Mouse (Mus musculus): Measurements from ENCODE around the gene Utrn. TPM values are rescaled to one million over a fixed set of nuclear protein-coding genes. Genes with fewer than 3 reads are reported as not detected.

The Utrn gene
- polyA plus RNA-seq, 1 experiment = 5.7 TPM

DNA sequence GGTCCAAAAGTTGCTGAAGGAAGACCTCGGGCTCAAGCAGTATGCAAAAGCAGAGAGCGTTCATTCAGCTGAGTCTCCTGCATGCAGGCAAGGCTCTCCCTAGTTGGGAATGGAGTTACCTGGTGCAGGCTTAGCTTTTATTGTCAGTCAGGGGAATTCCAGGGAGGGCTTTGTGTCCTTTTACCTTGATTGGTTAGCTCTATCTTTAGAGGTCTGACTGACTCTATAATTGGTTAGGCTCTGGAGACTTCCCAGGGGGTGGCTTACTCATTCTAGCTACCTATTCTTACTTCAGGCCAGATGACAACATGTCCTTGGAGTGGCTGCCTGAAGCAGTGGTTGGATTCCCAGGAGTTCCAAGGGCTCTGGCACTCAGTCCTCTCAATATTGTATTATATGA lies 40.7 kb upstream of the Utrn start:
- H3K4me3 ChIP-seq (ENCODE audit: control insufficient read depth, low read depth, low read length) = no peak overlapping the region
- TF ChIP-seq CTCF (IDR thresholded peaks at IDR 0.05; ENCODE audit: control insufficient read depth, insufficient read depth, insufficient replicate concordance, low read depth, low read length) (no peak), POLR2A (IDR thresholded peaks at IDR 0.05; ENCODE audit: control insufficient read depth, low read depth, low read length) (no peak)
- peaks cover 5% of the 10 kb centered on the region for H3K4me1 ChIP-seq (ENCODE audit: control insufficient read depth, insufficient read depth, low read length)
- no peak overlapping the region for H3K27ac ChIP-seq (ENCODE audit: control insufficient read depth, insufficient read depth, low read depth, low read length)
- no peaks in the 10 kb centered on the region for H3K27me3 ChIP-seq (ENCODE audit: control insufficient read depth, insufficient read depth, low read length)
- no peaks in the 10 kb centered on the region for H3K36me3 ChIP-seq (ENCODE audit: control insufficient read depth, insufficient read depth, low read length)

DNA sequence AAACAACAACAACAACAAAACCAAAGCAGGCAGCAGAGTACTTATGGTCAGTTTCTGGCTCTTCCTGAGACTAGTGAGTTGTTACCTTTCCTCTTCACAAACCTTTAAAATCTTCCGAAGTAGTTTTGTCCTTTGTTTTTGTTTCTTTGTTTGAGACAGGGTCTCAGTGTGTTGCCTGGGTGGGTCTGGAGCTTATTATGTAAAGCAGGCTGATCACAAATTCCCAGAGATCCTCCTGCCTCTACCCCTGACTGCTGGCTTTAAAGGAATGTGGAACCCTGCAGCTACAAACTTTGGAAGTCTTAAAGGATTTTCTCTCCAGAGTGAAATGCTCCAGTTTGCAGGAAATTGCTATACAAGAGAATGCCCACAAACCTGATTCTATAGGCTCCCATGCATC lies 40.0 kb upstream of the Utrn start:
- TF ChIP-seq CTCF (IDR thresholded peaks at IDR 0.05; ENCODE audit: control insufficient read depth, insufficient read depth, insufficient replicate concordance, low read depth, low read length) = no peak
- no peak for TF ChIP-seq POLR2A (IDR thresholded peaks at IDR 0.05; ENCODE audit: control insufficient read depth, low read depth, low read length)
- Histone ChIP-seq H3K36me3 (ENCODE audit: control insufficient read depth, insufficient read depth, low read length) (no peaks in the 10 kb centered on the region), H3K27me3 (ENCODE audit: control insufficient read depth, insufficient read depth, low read length) (no peaks in the 10 kb centered on the region), H3K4me1 (ENCODE audit: control insufficient read depth, insufficient read depth, low read length) (peaks cover 5% of the 10 kb centered on the region), H3K27ac (ENCODE audit: control insufficient read depth, insufficient read depth, low read depth, low read length) (no peak overlapping the region), H3K4me3 (ENCODE audit: control insufficient read depth, low read depth, low read length) (no peak overlapping the region)

DNA sequence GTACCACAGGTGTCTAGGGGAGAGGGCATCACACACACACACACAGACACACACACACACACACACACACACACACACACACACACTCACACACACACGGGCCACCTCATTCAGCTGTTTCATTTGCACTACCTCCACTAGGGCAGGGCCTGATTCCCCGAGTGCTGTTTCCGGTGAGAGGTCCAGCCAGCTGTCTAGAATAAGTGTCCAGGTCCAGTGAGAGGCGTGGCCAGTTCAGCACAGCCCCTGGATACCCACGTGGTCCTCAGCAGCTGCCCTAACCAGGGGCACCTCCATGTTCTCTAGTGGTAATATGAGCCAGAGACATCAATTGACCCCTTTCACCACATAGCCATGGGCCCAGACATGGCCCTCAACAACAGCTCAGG lies 35.0 kb upstream of the Utrn start:
- no peaks in the 10 kb centered on the region for H3K36me3 ChIP-seq (ENCODE audit: control insufficient read depth, insufficient read depth, low read length)
- H3K27ac ChIP-seq (ENCODE audit: control insufficient read depth, insufficient read depth, low read depth, low read length) = no peak overlapping the region
- H3K4me1 ChIP-seq (ENCODE audit: control insufficient read depth, insufficient read depth, low read length) = no peaks in the 10 kb centered on the region
- H3K27me3 ChIP-seq (ENCODE audit: control insufficient read depth, insufficient read depth, low read length) = no peaks in the 10 kb centered on the region
- no peak for TF ChIP-seq CTCF (IDR thresholded peaks at IDR 0.05; ENCODE audit: control insufficient read depth, insufficient read depth, insufficient replicate concordance, low read depth, low read length)
- TF ChIP-seq POLR2A (IDR thresholded peaks at IDR 0.05; ENCODE audit: control insufficient read depth, low read depth, low read length) = no peak
- no peak overlapping the region for H3K4me3 ChIP-seq (ENCODE audit: control insufficient read depth, low read depth, low read length)

DNA sequence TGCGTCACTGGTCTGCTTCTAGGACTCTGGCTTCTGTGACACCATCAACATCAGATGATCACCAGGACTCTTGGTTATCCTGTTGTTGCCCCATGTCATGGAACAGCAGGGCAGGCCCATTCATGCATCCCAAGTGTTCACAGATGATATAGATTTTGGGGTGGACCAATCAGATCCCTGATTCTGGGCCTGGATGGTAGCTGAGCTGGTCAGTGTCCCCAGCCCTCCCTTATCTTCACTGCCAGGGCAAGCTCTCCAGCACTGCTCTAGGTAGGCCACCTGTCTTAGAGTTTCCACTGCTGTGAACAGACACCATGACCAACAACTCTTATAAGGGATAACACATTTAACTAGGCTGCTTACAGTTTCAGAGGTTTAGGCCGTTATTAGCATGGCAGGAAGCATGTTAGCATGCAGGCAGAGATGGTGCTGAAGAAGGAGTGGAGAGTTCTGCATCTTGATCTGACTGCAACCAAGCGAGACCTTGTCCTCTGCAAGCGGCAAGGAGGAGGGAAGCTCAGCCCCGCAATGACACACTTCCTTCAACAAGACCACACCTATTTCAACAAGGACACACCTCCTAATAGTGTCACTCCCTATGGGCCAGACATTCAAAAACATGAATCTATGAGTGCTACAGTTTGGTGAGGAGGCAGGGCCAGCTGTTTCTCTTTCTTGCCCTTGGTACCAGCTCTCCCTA lies 34.4 kb upstream of the Utrn start:
- H3K4me1 ChIP-seq (ENCODE audit: control insufficient read depth, insufficient read depth, low read length) = no peaks in the 10 kb centered on the region
- H3K4me3 ChIP-seq (ENCODE audit: control insufficient read depth, low read depth, low read length) = no peak overlapping the region
- no peaks in the 10 kb centered on the region for H3K27me3 ChIP-seq (ENCODE audit: control insufficient read depth, insufficient read depth, low read length)
- no peak overlapping the region for H3K27ac ChIP-seq (ENCODE audit: control insufficient read depth, insufficient read depth, low read depth, low read length)
- H3K36me3 ChIP-seq (ENCODE audit: control insufficient read depth, insufficient read depth, low read length) = no peaks in the 10 kb centered on the region
- TF ChIP-seq POLR2A (IDR thresholded peaks at IDR 0.05; ENCODE audit: control insufficient read depth, low read depth, low read length) = no peak
- TF ChIP-seq CTCF (IDR thresholded peaks at IDR 0.05; ENCODE audit: control insufficient read depth, insufficient read depth, insufficient replicate concordance, low read depth, low read length) = no peak

DNA sequence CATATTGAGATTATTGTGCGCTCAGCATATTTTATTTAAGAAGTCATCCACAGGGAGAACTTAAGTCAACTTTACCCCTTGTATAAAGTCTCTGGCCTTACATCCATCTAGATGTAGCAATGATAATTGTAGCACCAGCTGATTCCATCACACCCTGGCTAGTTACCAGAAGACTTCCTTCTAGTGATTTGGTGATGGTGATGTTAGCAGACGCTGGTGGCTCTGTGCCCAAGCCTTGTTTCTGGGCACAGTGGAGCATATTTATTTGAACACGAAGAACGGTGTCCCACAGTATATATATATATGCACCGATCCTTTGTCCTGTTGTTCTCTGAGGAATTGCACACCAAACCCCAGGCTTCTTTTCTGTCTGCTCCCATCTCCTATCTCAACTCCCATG lies 30.7 kb upstream of the Utrn start:
- no peaks in the 10 kb centered on the region for H3K4me1 ChIP-seq (ENCODE audit: control insufficient read depth, insufficient read depth, low read length)
- no peak overlapping the region for H3K27ac ChIP-seq (ENCODE audit: control insufficient read depth, insufficient read depth, low read depth, low read length)
- H3K27me3 ChIP-seq (ENCODE audit: control insufficient read depth, insufficient read depth, low read length) = no peaks in the 10 kb centered on the region
- no peak overlapping the region for H3K4me3 ChIP-seq (ENCODE audit: control insufficient read depth, low read depth, low read length)
- no peaks in the 10 kb centered on the region for H3K36me3 ChIP-seq (ENCODE audit: control insufficient read depth, insufficient read depth, low read length)
- no peak for TF ChIP-seq POLR2A (IDR thresholded peaks at IDR 0.05; ENCODE audit: control insufficient read depth, low read depth, low read length)
- TF ChIP-seq CTCF (IDR thresholded peaks at IDR 0.05; ENCODE audit: control insufficient read depth, insufficient read depth, insufficient replicate concordance, low read depth, low read length) = no peak

DNA sequence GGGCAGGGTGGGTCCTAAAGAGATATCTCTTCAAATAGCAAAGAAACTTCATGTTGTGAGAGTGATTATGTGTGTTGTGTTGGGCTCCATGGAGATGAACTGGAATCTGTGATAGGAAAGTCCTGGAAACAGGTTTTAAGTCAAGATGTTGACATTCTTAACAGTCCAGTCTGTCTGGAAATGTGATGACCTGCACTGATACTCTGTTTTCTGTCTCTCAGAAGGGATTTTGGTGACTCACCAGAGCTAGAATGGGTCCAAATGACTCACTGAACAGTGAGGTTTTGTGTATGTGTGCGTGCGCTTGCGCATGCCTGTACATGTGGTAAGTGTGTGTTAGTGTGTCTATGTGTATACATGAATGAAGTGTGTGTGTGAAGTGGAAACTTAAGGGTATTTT lies 24.2 kb upstream of the Utrn start:
- Histone ChIP-seq H3K27ac (ENCODE audit: control insufficient read depth, insufficient read depth, low read depth, low read length) (no peak overlapping the region), H3K36me3 (ENCODE audit: control insufficient read depth, insufficient read depth, low read length) (no peaks in the 10 kb centered on the region), H3K4me1 (ENCODE audit: control insufficient read depth, insufficient read depth, low read length) (peaks cover under 1% of the 10 kb centered on the region; the same call in 1 of the 2 replicates), H3K27me3 (ENCODE audit: control insufficient read depth, insufficient read depth, low read length) (no peaks in the 10 kb centered on the region), H3K4me3 (ENCODE audit: control insufficient read depth, low read depth, low read length) (no peak overlapping the region)
- TF ChIP-seq POLR2A (IDR thresholded peaks at IDR 0.05; ENCODE audit: control insufficient read depth, low read depth, low read length) (no peak), CTCF (IDR thresholded peaks at IDR 0.05; ENCODE audit: control insufficient read depth, insufficient read depth, insufficient replicate concordance, low read depth, low read length) (no peak)

DNA sequence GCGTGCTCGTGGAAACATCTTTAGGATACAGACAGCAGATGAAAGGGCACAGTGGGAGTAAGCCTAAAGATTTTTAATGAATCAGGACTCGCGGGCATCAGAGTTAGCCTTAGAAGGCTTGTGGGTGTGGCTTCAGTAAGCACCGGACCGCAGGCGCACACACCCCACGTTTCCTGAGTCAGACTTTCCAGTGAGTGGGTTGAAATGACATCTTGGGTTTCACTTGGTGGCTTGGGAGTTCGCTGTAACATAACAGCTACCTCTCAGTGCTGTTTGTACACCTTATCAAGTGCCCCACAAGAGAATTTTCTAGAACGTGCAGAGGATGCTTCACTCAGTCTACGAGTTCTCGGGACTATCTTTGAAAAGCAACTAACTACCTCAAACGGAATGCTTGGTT lies 19.2 kb upstream of the Utrn start:
- Histone ChIP-seq H3K27ac (ENCODE audit: control insufficient read depth, insufficient read depth, low read depth, low read length) (no peak overlapping the region), H3K4me1 (ENCODE audit: control insufficient read depth, insufficient read depth, low read length) (peaks cover 2% of the 10 kb centered on the region; the same call in 1 of the 2 replicates), H3K36me3 (ENCODE audit: control insufficient read depth, insufficient read depth, low read length) (no peaks in the 10 kb centered on the region), H3K27me3 (ENCODE audit: control insufficient read depth, insufficient read depth, low read length) (no peaks in the 10 kb centered on the region), H3K4me3 (ENCODE audit: control insufficient read depth, low read depth, low read length) (no peak overlapping the region)
- TF ChIP-seq POLR2A (IDR thresholded peaks at IDR 0.05; ENCODE audit: control insufficient read depth, low read depth, low read length) (no peak), CTCF (IDR thresholded peaks at IDR 0.05; ENCODE audit: control insufficient read depth, insufficient read depth, insufficient replicate concordance, low read depth, low read length) (no peak)

Measured in testis, adult 2 months (tissue).